Mouse (Mus musculus) cortical plate, adult 2 months (tissue): ENCODE measurements around the gene Card14.

ENCODE experiments used
- CTCF ChIP-seq: fragments of 200-500 bp; IDR thresholded peaks from 2 replicates; pipeline ENCODE4 v1.5.1; 2011; ENCODE audit warnings: mild to moderate bottlenecking, control low read depth, low read length; ENCODE audit not compliant: insufficient read depth; ENCODE audit errors: extremely low read depth
- POLR2A ChIP-seq: fragments of 200-500 bp; IDR thresholded peaks from 2 replicates; pipeline ENCODE4 v1.6.1; 2011; ENCODE audit warnings: mild to moderate bottlenecking, low read length, control low read depth; ENCODE audit not compliant: insufficient read depth; ENCODE audit errors: extremely low read depth

DNA sequence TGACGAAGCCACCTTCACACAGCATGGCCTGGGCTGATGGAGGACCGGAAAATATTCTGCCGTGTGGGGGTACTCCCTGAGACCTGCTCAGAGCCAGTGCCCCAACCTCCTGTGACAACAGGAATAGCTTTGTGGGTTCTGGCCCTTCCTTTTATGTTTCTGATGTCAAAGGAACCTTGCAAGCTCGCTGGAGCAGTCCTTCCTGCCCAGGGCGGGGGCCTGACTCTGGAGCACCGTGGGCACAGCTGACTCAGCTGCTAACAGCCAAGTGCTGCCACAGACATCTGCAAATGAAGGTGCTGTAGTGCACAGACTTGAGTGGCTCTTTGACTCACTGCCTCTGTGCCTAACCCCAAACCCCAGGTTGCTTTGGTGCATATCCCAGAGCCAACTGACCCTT is 37.3 kb downstream of the Card14 start:
- TF ChIP-seq POLR2A = no peak
- TF ChIP-seq CTCF = no peak
